ENCODE assay signal across 28 mouse cellular contexts in genomic region chr3:35948197-35948596, GRCm38 (mm10). TPM values are rescaled to one million over a fixed set of nuclear protein-coding genes. Genes with fewer than 3 reads are reported as not detected.
DNase-seq lines count a peak whose midpoint lies in the region; ATAC-seq lines count a peak whose summit lies in the region.
"Had no signal": no experiment of that assay in that cellular context is flagged by ENCODE, and none has a peak within 500 bp of the region (broad histone marks: within the 10 kb centered on the region; RNA-seq: fewer than 3 reads in every experiment).

No protein-coding gene starts in this region.

- H3K4me2 ChIP-seq in heart, embryonic 12.5 days, result no peak overlapping the region
- H3K4me2 ChIP-seq: embryonic facial prominence, embryonic 12.5 days; forebrain, embryonic 12.5 days had no signal

- no peak overlapping the region for H3K27ac ChIP-seq in heart, embryonic 12.5 days (ENCODE audit: poor library complexity, severe bottlenecking)
- no peak overlapping the region for H3K27ac ChIP-seq in forebrain, embryonic 10.5 days
- H3K27ac ChIP-seq: embryonic facial prominence, embryonic 10.5 days; embryonic facial prominence, embryonic 12.5 days; forebrain, embryonic 12.5 days had no signal

- no peak overlapping the region for H3K9ac ChIP-seq in heart, embryonic 12.5 days
- H3K9ac ChIP-seq: embryonic facial prominence, embryonic 12.5 days; forebrain, embryonic 12.5 days had no signal

- H3K9me3 ChIP-seq in heart, embryonic 12.5 days (replicated peaks), result no peaks in the 10 kb centered on the region
- no peaks in the 10 kb centered on the region for H3K9me3 ChIP-seq in forebrain, embryonic 10.5 days
- H3K9me3 ChIP-seq: embryonic facial prominence, embryonic 10.5 days; embryonic facial prominence, embryonic 12.5 days; forebrain, embryonic 12.5 days; G1E had no signal

- no peaks in the 10 kb centered on the region for H3K27me3 ChIP-seq in heart, embryonic 12.5 days (replicated peaks)
- H3K27me3 ChIP-seq in forebrain, embryonic 10.5 days (ENCODE audit: poor library complexity, severe bottlenecking), result no peaks in the 10 kb centered on the region
- H3K27me3 ChIP-seq: CH12.LX; embryonic facial prominence, embryonic 12.5 days; forebrain, embryonic 12.5 days; Patski had no signal

- H3K4me3 ChIP-seq in heart, embryonic 12.5 days, result no peak overlapping the region
- H3K4me3 ChIP-seq in forebrain, embryonic 10.5 days, result no peak overlapping the region
- H3K4me3 ChIP-seq: embryonic facial prominence, embryonic 10.5 days; embryonic facial prominence, embryonic 12.5 days; forebrain, embryonic 12.5 days had no signal

- H3K4me1 ChIP-seq in heart, embryonic 12.5 days (replicated peaks), result no peaks in the 10 kb centered on the region
- no peaks in the 10 kb centered on the region for H3K4me1 ChIP-seq in forebrain, embryonic 10.5 days
- H3K4me1 ChIP-seq: embryonic facial prominence, embryonic 10.5 days; embryonic facial prominence, embryonic 12.5 days; forebrain, embryonic 12.5 days had no signal

- DNase-seq in heart, adult 11 months, result peak; percentile 71
- DNase-seq in lung, postnatal 36 days, result no peak
- DNase-seq in right cerebral cortex, postnatal 4 days, result no peak
- no peak for DNase-seq in forebrain, embryonic 10.5 days (ENCODE audit: extremely low spot score, low spot score)
- DNase-seq: adrenal gland, adult 8-10 months; adrenal gland, postnatal 14 days; adrenal gland, postnatal 36 days; B cell, adult 2 months; cerebellum, adult 11 months; cerebellum, adult 18-20 months; cerebellum, adult 8-10 months; cerebellum, adult 9-11 months; cerebellum, postnatal 14 days; cerebellum, postnatal 36 days had no signal

- ATAC-seq in heart, embryonic 12.5 days (ENCODE audit: insufficient number of reproducible peaks, low FRiP score), result no peak
- peak; percentile 82 for ATAC-seq in common myeloid progenitor, adult 5-6 weeks (replicated peaks; ENCODE audit: low read depth, poor library complexity, severe bottlenecking)
- peak; percentile 82 to 83 for ATAC-seq in hematopoietic stem cell, adult 5-6 weeks (replicated peaks in 1 of 2; ENCODE audit: insufficient read depth in 1 of 2, low FRiP score in 2 of 2, low TSS enrichment in 1 of 2, low read depth in 1 of 2, poor library complexity in 2 of 2, severe bottlenecking in 2 of 2)
- peak; percentile 77 for ATAC-seq in megakaryocyte progenitor cell, adult 5-6 weeks (replicated peaks; ENCODE audit: poor library complexity)
- ATAC-seq: activated CD4-positive, CD25-positive, alpha-beta regulatory T cell, adult 4 months; CD4-positive, CD25-positive, alpha-beta regulatory T cell, adult 4 months; forebrain, embryonic 14.5 days; forebrain, embryonic 16.5 days; Patski had no signal

- 92% methylated on average over 7 of the region's 7 CpGs for WGBS in heart, embryonic 12.5 days
- whole genome bisulfite sequencing in forebrain, embryonic 10.5 days, result 92% methylated on average over 7 of the region's 7 CpGs

- no peaks in the 10 kb centered on the region for H3K36me3 ChIP-seq in heart, embryonic 12.5 days
- no peaks in the 10 kb centered on the region for H3K36me3 ChIP-seq in forebrain, embryonic 10.5 days (replicated peaks)
- H3K36me3 ChIP-seq: embryonic facial prominence, embryonic 10.5 days; embryonic facial prominence, embryonic 12.5 days; forebrain, embryonic 12.5 days had no signal

RNA-seq across cellular contexts. Expression of gene Dcun1d1, which starts 11.0 kb away (rescaled TPM):
- polyA plus RNA-seq in heart, embryonic 12.5 days (2016; fragmentation: Nextera tagmentation; extraction: Ambion mirVana), result 80.5 and 82.6 TPM in 2 replicates
- 226 and 326 TPM in 2 replicates for total RNA-seq in common myeloid progenitor, adult 5-6 weeks (2017)
- 476 and 482 TPM in 2 replicates for total RNA-seq in hematopoietic stem cell, adult 5-6 weeks (2017)
- 134 and 137 TPM in 2 replicates for total RNA-seq in megakaryocyte progenitor cell, adult 5-6 weeks (2015)
- total RNA-seq in megakaryocyte progenitor cell, adult 5-6 weeks (2017), result 145 and 219 TPM in 2 replicates
- 111 and 117 TPM in 2 replicates for polyA plus RNA-seq in forebrain, embryonic 10.5 days (2016; fragmentation: Nextera tagmentation; extraction: Ambion mirVana)

RNA-seq across cellular contexts. Expression of gene Mccc1, which starts 52.3 kb away (rescaled TPM):
- polyA plus RNA-seq in heart, embryonic 12.5 days (2016; fragmentation: Nextera tagmentation; extraction: Ambion mirVana), result 50.7 and 54.2 TPM in 2 replicates
- total RNA-seq in common myeloid progenitor, adult 5-6 weeks (2017), result 13.0 and 19.3 TPM in 2 replicates
- total RNA-seq in hematopoietic stem cell, adult 5-6 weeks (2017), result 6.9 and 18.2 TPM in 2 replicates
- 23.9 and 30.8 TPM in 2 replicates for total RNA-seq in megakaryocyte progenitor cell, adult 5-6 weeks (2015)
- 12.8 and 17.8 TPM in 2 replicates for total RNA-seq in megakaryocyte progenitor cell, adult 5-6 weeks (2017)
- polyA plus RNA-seq in forebrain, embryonic 10.5 days (2016; fragmentation: Nextera tagmentation; extraction: Ambion mirVana), result 37.9 and 38.6 TPM in 2 replicates
